Mouse (Mus musculus) G1E (cell line): ENCODE measurements at regions not wholly inside any gene's neighbourhood (a gene's known extent, or its start where the extent isn't known, plus 50 kb on each side); places are given as distances from the start of the nearest gene placed in this dataset.

ENCODE experiments used
- ATAC-seq: 2 replicates; pipeline ENCODE4 v1.8.0; 2016; ENCODE audit warnings: mild to moderate bottlenecking; ENCODE audit not compliant: insufficient number of reproducible peaks, poor library complexity, low FRiP score, severe bottlenecking; ENCODE audit errors: extremely low read depth
- DNase-seq: peaks from one replicate; pipeline ENCODE4 v3.0.0; 2012; ENCODE audit warnings: low spot score
- H3K27me3 ChIP-seq: 2 replicates; pipeline ENCODE4 v1.6.1; 2012; ENCODE audit warnings: mild to moderate bottlenecking, low read length, inconsistent platforms; ENCODE audit not compliant: insufficient read depth
- H3K36me3 ChIP-seq: replicated peaks from 2 replicates; pipeline ENCODE3; 2012; ENCODE audit warnings: mild to moderate bottlenecking, inconsistent platforms
- H3K4me1 ChIP-seq: 2 replicates; pipeline ENCODE4 v1.6.1; 2012; ENCODE audit warnings: low read depth, low read length, inconsistent platforms, mixed read lengths; ENCODE audit not compliant: insufficient read depth
- H3K4me3 ChIP-seq: 2 replicates; pipeline ENCODE4 v1.5.1; 2012; ENCODE audit warnings: low read depth, mild to moderate bottlenecking, inconsistent platforms, low read length, moderate library complexity, mixed read lengths
- H3K9me3 ChIP-seq: replicated peaks from 2 replicates; pipeline ENCODE4 v1.6.1; 2012; ENCODE audit warnings: inconsistent platforms
- CTCF ChIP-seq: IDR thresholded peaks from 2 replicates; pipeline ENCODE4 v1.5.1; 2012; ENCODE audit warnings: low read depth, low read length, inconsistent platforms, mixed read lengths
- GATA1 ChIP-seq: IDR thresholded peaks from 2 replicates; pipeline ENCODE4 v1.6.1; 2012; ENCODE audit warnings: borderline replicate concordance, low read length, inconsistent platforms, mixed read lengths
- GATA2 ChIP-seq: IDR thresholded peaks from 2 replicates; pipeline ENCODE4 v1.6.1; 2012; ENCODE audit warnings: low read depth, low read length, inconsistent platforms, borderline replicate concordance
- POLR2AphosphoS5 ChIP-seq: IDR thresholded peaks from 2 replicates; pipeline ENCODE4 v1.6.1; 2012; ENCODE audit warnings: low read depth, low read length, inconsistent platforms; ENCODE audit not compliant: insufficient replicate concordance
- TAL1 ChIP-seq: conservative IDR thresholded peaks from 2 replicates; pipeline ENCODE4 v1.6.1; 2012; ENCODE audit warnings: low read depth, low read length, inconsistent platforms, mixed read lengths

DNA sequence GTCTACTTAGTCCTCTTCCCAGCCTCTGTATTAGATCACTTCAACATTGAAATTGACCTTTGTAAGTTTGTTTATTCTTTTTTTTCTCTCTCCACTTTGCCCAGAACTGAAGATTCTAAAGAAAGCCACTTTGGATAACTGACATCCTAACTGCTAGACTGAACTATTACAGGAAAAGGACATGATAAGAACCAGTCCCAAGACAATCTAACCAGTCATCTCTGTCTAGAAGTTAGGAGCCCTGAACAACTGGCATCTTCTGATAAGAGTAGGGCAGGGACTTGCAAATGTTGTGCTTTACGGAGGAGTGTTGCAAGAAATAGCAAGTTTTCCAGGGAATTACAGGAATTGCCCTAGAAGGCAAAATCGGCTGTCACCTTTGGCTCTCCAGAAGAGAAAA lies 53.5 kb downstream of the Cd209f start:
- Histone ChIP-seq H3K4me1 (no peaks in the 10 kb centered on the region), H3K4me3 (no peak overlapping the region), H3K36me3 (no peaks in the 10 kb centered on the region), H3K27me3 (no peaks in the 10 kb centered on the region), H3K9me3 (no peaks in the 10 kb centered on the region)
- DNase-seq, result no peak
- TF ChIP-seq GATA1 (no peak), POLR2AphosphoS5 (no peak), TAL1 (no peak), GATA2 (no peak), CTCF (no peak)
- peak; percentile 34; the same call in 1 of the 2 replicates for ATAC-seq

DNA sequence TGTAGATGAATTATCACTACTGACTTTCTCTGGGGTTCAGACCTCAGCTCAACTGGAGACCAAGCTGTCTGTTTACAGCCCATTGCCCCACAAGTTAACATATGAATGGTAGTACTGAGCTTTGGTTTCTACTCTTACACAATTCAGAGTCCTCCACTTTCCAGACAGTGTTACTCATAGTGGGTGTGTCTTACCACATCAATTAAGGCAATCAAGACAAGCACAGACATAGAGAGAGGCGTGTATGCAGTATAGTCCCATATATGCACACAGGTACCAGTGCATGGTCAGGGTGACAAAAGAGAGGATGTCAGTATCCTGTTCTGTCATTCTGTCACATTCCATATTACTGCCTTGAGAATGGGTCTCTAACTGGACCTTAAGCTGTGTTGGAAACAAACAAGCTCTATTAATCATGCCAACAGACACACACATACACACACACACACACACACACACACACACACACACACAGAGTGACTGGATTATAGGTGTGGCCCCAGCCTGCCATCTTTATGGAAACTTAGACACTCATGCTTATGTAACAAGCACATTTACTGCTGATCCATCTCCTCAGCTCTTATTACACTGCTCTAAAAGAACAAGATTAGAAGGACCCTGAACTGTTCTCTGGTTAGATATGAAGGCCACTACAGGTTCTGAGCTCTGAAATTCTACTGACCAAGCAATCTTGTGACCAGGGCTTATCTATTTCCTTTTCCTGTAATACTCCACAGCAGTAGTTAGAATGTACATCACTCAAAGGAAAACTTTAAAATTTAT lies 59.0 kb upstream of the Cd209c start:
- H3K4me1 ChIP-seq, result no peaks in the 10 kb centered on the region
- H3K27me3 ChIP-seq, result no peaks in the 10 kb centered on the region
- TF ChIP-seq GATA1 (no peak), POLR2AphosphoS5 (no peak), GATA2 (no peak), TAL1 (no peak), CTCF (no peak)
- no peak overlapping the region for H3K4me3 ChIP-seq
- DNase-seq (no peak), ATAC-seq (no peak)
- H3K36me3 ChIP-seq, result no peaks in the 10 kb centered on the region
- H3K9me3 ChIP-seq, result no peaks in the 10 kb centered on the region
